ENCODE assay signal across 8 mouse cellular contexts in genomic region chr2:167569934-167570651, GRCm38 (mm10). TPM values are rescaled to one million over a fixed set of nuclear protein-coding genes. Genes with fewer than 3 reads are reported as not detected.
DNase-seq lines count a peak whose midpoint lies in the region; ATAC-seq and TF ChIP-seq lines count a peak whose summit lies in the region.

No protein-coding gene starts in this region.

- H3K79me2 ChIP-seq in myocyte (ENCODE audit: control insufficient read depth, insufficient read depth) = no peaks in the 10 kb centered on the region

- TF ChIP-seq POLR2A in myocyte (IDR thresholded peaks at IDR 0.05; ENCODE audit: insufficient read length, low read depth) = no peak

- no peak overlapping the region for H3ac ChIP-seq in myocyte (ENCODE audit: control insufficient read depth, insufficient read length)

- no peak overlapping the region for H3K9ac ChIP-seq in kidney, postnatal 0 days (ENCODE audit: low read depth, low read length)

- peak; percentile 14 to 39 for DNase-seq in right cerebral cortex, adult 2 months (ENCODE audit: low spot score in 2 of 2)
- DNase-seq in right cerebral cortex, postnatal 4 days = no peak
- DNase-seq in brain, adult 2 months (ENCODE audit: low read depth, low spot score) = peak; percentile 61
- peak; percentile 87 for DNase-seq in heart, adult 8-10 months (ENCODE audit: low spot score)
- no peak for DNase-seq in kidney, postnatal 0 days (ENCODE audit: low spot score)
- DNase-seq in spleen, adult 12 weeks (ENCODE audit: low spot score) = no peak
- DNase-seq in T-cell, adult 2 months (ENCODE audit: low spot score) = no peak

- no peak overlapping the region for H3K4me2 ChIP-seq in kidney, postnatal 0 days (ENCODE audit: low read length)
- peak overlapping the region; percentile 84 for H3K4me2 ChIP-seq in myocyte (ENCODE audit: low read depth)

- TF ChIP-seq CTCF in kidney, postnatal 0 days (IDR thresholded peaks at IDR 0.05; ENCODE audit: low read depth) = no peak

- no peak for ATAC-seq in kidney, postnatal 0 days (replicated peaks; ENCODE audit: low FRiP score, low read depth)

- peak overlapping the region; percentile 57 for H3K27ac ChIP-seq in kidney, postnatal 0 days

- peaks cover 4% of the 10 kb centered on the region for H3K4me1 ChIP-seq in kidney, postnatal 0 days (replicated peaks; ENCODE audit: insufficient read depth, low read length)

- no peaks in the 10 kb centered on the region for H3K9me3 ChIP-seq in kidney, postnatal 0 days (replicated peaks; ENCODE audit: low read length)

- WGBS in kidney, postnatal 0 days = 51% methylated on average over 13 of the region's 13 CpGs

- H3K27me3 ChIP-seq in kidney, postnatal 0 days (ENCODE audit: insufficient read depth, low read length) = no peaks in the 10 kb centered on the region
- no peaks in the 10 kb centered on the region for H3K27me3 ChIP-seq in myocyte (ENCODE audit: control insufficient read depth, insufficient read depth, insufficient read length)

- no peaks in the 10 kb centered on the region for H3K36me3 ChIP-seq in kidney, postnatal 0 days (ENCODE audit: insufficient read depth, low read length)
- no peaks in the 10 kb centered on the region for H3K36me3 ChIP-seq in myocyte (ENCODE audit: control insufficient read depth, insufficient read depth)

- no peak overlapping the region for H3K4me3 ChIP-seq in kidney, postnatal 0 days (replicated peaks; ENCODE audit: low read depth, low read length)
- H3K4me3 ChIP-seq in myocyte = no peak overlapping the region

TF ChIP-seq in myocyte, 11 proteins besides CTCF, POLR2A, EP300 and RAD21:
- TF ChIP-seq CEBPB (IDR thresholded peaks at IDR 0.05; ENCODE audit: insufficient read depth, poor library complexity, severe bottlenecking) (peak; percentile 78; the same call in 1 of the 2 replicates), SRF (IDR thresholded peaks at IDR 0.05; ENCODE audit: control insufficient read depth, insufficient read length, low read depth) (no peak), MYOG (IDR thresholded peaks at IDR 0.05; ENCODE audit: control insufficient read depth in 1 of 3, insufficient read depth in 1 of 3, insufficient read length in 2 of 3, low read depth in 2 of 3) (peak in 1 of 3 experiments; percentile 17), MYOD1 (IDR thresholded peaks at IDR 0.05; ENCODE audit: control insufficient read depth in 1 of 3, insufficient read length in 2 of 3, low read depth in 2 of 3) (peak in 2 of 3 experiments; percentile 46 to 67), MAX (IDR thresholded peaks at IDR 0.05; ENCODE audit: low read depth) (no peak), TCF12 (IDR thresholded peaks at IDR 0.05; ENCODE audit: insufficient read depth, poor library complexity, severe bottlenecking) (no peak), REST (IDR thresholded peaks at IDR 0.05; ENCODE audit: insufficient read depth, insufficient read length) (no peak), POLR2AphosphoS2 (IDR thresholded peaks at IDR 0.05; ENCODE audit: insufficient read length, low read depth) (no peak), USF1 (IDR thresholded peaks at IDR 0.05; ENCODE audit: low read depth) (no peak), E2F4 (IDR thresholded peaks at IDR 0.05; ENCODE audit: insufficient read depth) (peak; percentile 44), TCF3 (IDR thresholded peaks at IDR 0.05; ENCODE audit: insufficient read length, low read depth) (no peak)

RNA-seq across cellular contexts. Expression of gene Snai1, which starts 32.1 kb away (rescaled TPM):
- 1 to 10 TPM; 1.2 to 2.2 (median 1.4) TPM for total RNA-seq in heart, adult 8-10 months (2022)
- polyA plus RNA-seq in kidney, postnatal 0 days (2015; fragmentation: Nextera tagmentation; extraction: Ambion mirVana) = 33.9 and 36.1 TPM in 2 replicates
- polyA plus RNA-seq in myocyte (2012; fragmentation: generic; extraction: Trizol) = 48.5 TPM

Comparison
In these comparisons a context has a peak if more than half of its experiments do, and no peak if none do; other contexts are left out.
1. DNase-seq: peak in right cerebral cortex, adult 2 months (2 of 2), brain, adult 2 months (single experiment) and heart, adult 8-10 months (single experiment); none in right cerebral cortex, postnatal 4 days (single experiment), kidney, postnatal 0 days (single experiment), spleen, adult 12 weeks (single experiment) and T-cell, adult 2 months (single experiment).